Mouse (Mus musculus) C2C12 (cell line): ENCODE measurements at regions not wholly inside any gene's neighbourhood (a gene's known extent, or its start where the extent isn't known, plus 50 kb on each side); places are given as distances from the start of the nearest gene placed in this dataset.

ENCODE experiments used
- CTCF ChIP-seq: IDR thresholded peaks from one replicate; pipeline ENCODE4 v1.5.1; 2011; ENCODE audit not compliant: control insufficient read depth, insufficient read depth, insufficient read length
- MAX ChIP-seq: IDR thresholded peaks from one replicate; pipeline ENCODE4 v1.6.1; 2011; ENCODE audit warnings: mild to moderate bottlenecking, control low read depth

- no peak for TF ChIP-seq MAX
- no peak for TF ChIP-seq CTCF
These were observed 233.4 kb downstream of the Mef2c start for GRCm38 (mm10) chr13:83737031-83737825.
